22 mouse cellular contexts compared by ENCODE assay signal in the genomic region with DNA sequence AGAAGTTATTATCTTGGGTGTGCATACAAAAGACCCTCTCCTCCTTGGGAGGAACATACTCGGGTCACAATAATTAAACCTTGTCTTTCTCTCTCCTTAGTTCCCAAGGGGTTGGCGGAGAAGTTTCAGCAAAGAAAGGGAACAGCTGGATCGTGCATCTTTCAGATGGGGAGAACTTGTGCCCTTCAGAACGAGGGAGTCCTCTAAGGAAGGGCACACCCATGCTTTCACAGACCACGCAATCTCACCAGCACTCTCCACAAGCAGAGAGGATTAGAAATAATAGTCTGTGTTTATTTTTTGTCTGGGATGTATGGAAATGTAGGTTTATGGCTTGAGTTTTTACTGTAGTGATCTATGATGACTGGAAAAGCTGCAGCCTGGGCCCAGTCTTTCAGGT.
DNase-seq lines count a peak whose midpoint lies in the region; ATAC-seq and TF ChIP-seq lines count a peak whose summit lies in the region.
"Had no signal": no experiment of that assay in that cellular context is flagged by ENCODE, and none has a peak within 500 bp of the region (broad histone marks: within the 10 kb centered on the region; RNA-seq: fewer than 3 reads in every experiment).

No protein-coding gene starts in this region.

- H3K27me3 ChIP-seq in lung, embryonic 14.5 days (ENCODE audit: insufficient read depth, low read length) = no peaks in the 10 kb centered on the region
- H3K27me3 ChIP-seq in stomach, embryonic 14.5 days (ENCODE audit: control insufficient read depth, insufficient read depth, low read length) = no peaks in the 10 kb centered on the region
- no peaks in the 10 kb centered on the region for H3K27me3 ChIP-seq in stomach, postnatal 0 days (ENCODE audit: control insufficient read depth, insufficient read depth, low read length)
- H3K27me3 ChIP-seq: forebrain, embryonic 13.5 days; hindbrain, embryonic 13.5 days had no signal

- no peak for TF ChIP-seq EP300 in stomach, postnatal 0 days (optimal IDR thresholded peaks at IDR 0.05)

- H3K9ac ChIP-seq in lung, embryonic 14.5 days = no peak overlapping the region
- no peak overlapping the region for H3K9ac ChIP-seq in stomach, embryonic 14.5 days (replicated peaks; ENCODE audit: low read depth, low read length)
- H3K9ac ChIP-seq in stomach, postnatal 0 days (ENCODE audit: low read length) = no peak overlapping the region
- H3K9ac ChIP-seq: forebrain, embryonic 13.5 days; hindbrain, embryonic 13.5 days had no signal

- DNase-seq in heart, adult 11 months = peak; percentile 24
- no peak for DNase-seq in heart, postnatal 14 days
- peak; percentile 72 for DNase-seq in lung, embryonic 14.5 days
- DNase-seq in lung, postnatal 25 days (ENCODE audit: low spot score) = no peak
- no peak for DNase-seq in stomach, postnatal 0 days (ENCODE audit: low spot score)
- DNase-seq: adrenal gland, adult 8-10 months; adrenal gland, postnatal 25 days; cerebellum, adult 11-12 months; cerebellum, adult 9-10 months; cerebellum, postnatal 14 days; gastrocnemius, postnatal 10 days; gastrocnemius, postnatal 36 days; heart, postnatal 36 days had no signal

- intact Hi-C loops in heart, postnatal 14 days (cut with DNase I) = no loop called here

- no peaks in the 10 kb centered on the region for H3K9me3 ChIP-seq in lung, embryonic 14.5 days (ENCODE audit: low read depth, low read length)
- H3K9me3 ChIP-seq in stomach, embryonic 14.5 days (ENCODE audit: control insufficient read depth, low read depth, low read length) = no peaks in the 10 kb centered on the region
- 0 out of 2 replicates have a peak, but pooled peaks cover 3% of the 10 kb centered on the region for H3K9me3 ChIP-seq in stomach, postnatal 0 days (ENCODE audit: control insufficient read depth, low read length)
- H3K9me3 ChIP-seq: forebrain, embryonic 10.5 days; hindbrain, embryonic 13.5 days had no signal

- 21% methylated on average over 5 of the region's 5 CpGs for WGBS in lung, embryonic 14.5 days
- WGBS in stomach, embryonic 14.5 days = 20% methylated on average over 5 of the region's 5 CpGs
- 23% methylated on average over 5 of the region's 5 CpGs for WGBS in stomach, postnatal 0 days

- no peaks in the 10 kb centered on the region for H3K36me3 ChIP-seq in lung, embryonic 14.5 days (ENCODE audit: insufficient read depth)
- H3K36me3 ChIP-seq in stomach, embryonic 14.5 days (ENCODE audit: control insufficient read depth, insufficient read depth, low read length) = no peaks in the 10 kb centered on the region
- H3K36me3 ChIP-seq in stomach, postnatal 0 days (ENCODE audit: control insufficient read depth, insufficient read depth, low read length) = no peaks in the 10 kb centered on the region
- H3K36me3 ChIP-seq: forebrain, embryonic 10.5 days; hindbrain, embryonic 10.5 days; hindbrain, embryonic 13.5 days had no signal

- no peak overlapping the region for H3K4me3 ChIP-seq in lung, embryonic 14.5 days (ENCODE audit: low read depth, low read length)
- no peak overlapping the region for H3K4me3 ChIP-seq in stomach, embryonic 14.5 days (ENCODE audit: low read depth, low read length)
- H3K4me3 ChIP-seq in stomach, postnatal 0 days (ENCODE audit: low read depth, low read length) = no peak overlapping the region
- H3K4me3 ChIP-seq: forebrain, embryonic 10.5 days; forebrain, embryonic 13.5 days; hindbrain, embryonic 10.5 days; hindbrain, embryonic 13.5 days had no signal

- ATAC-seq in lung, embryonic 14.5 days (ENCODE audit: insufficient read depth) = peak; percentile 84; the same call in 1 of the 2 replicates
- ATAC-seq in stomach, embryonic 14.5 days (ENCODE audit: insufficient number of reproducible peaks, insufficient read depth, low FRiP score, low read depth) = peak; percentile 63; the same call in 1 of the 2 replicates
- no peak for ATAC-seq in stomach, postnatal 0 days (ENCODE audit: low FRiP score, low TSS enrichment)
- ATAC-seq: activated CD4-positive, CD25-positive, alpha-beta regulatory T cell, adult 4 months; forebrain, embryonic 13.5 days; forebrain, embryonic 16.5 days; hindbrain, embryonic 16.5 days had no signal

- no peak overlapping the region for H3K4me2 ChIP-seq in lung, embryonic 14.5 days
- H3K4me2 ChIP-seq in stomach, embryonic 14.5 days (replicated peaks; ENCODE audit: low read depth, low read length) = no peak overlapping the region
- H3K4me2 ChIP-seq in stomach, postnatal 0 days (replicated peaks; ENCODE audit: low read depth) = no peak overlapping the region
- H3K4me2 ChIP-seq: forebrain, embryonic 13.5 days; heart, embryonic 11.5 days; hindbrain, embryonic 13.5 days had no signal

- H3K4me1 ChIP-seq in lung, embryonic 14.5 days (ENCODE audit: insufficient read depth) = no peaks in the 10 kb centered on the region
- H3K4me1 ChIP-seq in stomach, embryonic 14.5 days (ENCODE audit: control insufficient read depth, insufficient read depth, low read length) = 0 out of 2 replicates have a peak, but pooled peaks cover 7% of the 10 kb centered on the region
- H3K4me1 ChIP-seq in stomach, postnatal 0 days (replicated peaks; ENCODE audit: control insufficient read depth, insufficient read depth) = no peaks in the 10 kb centered on the region
- H3K4me1 ChIP-seq: forebrain, embryonic 10.5 days; forebrain, embryonic 13.5 days; hindbrain, embryonic 10.5 days; hindbrain, embryonic 13.5 days had no signal

- peak overlapping the region; percentile 63 for H3K27ac ChIP-seq in lung, embryonic 14.5 days (ENCODE audit: low read depth)
- H3K27ac ChIP-seq in stomach, embryonic 14.5 days (ENCODE audit: low read length) = peak overlapping the region; percentile 10; the same call in 1 of the 2 replicates
- H3K27ac ChIP-seq in stomach, postnatal 0 days (replicated peaks) = no peak overlapping the region
- H3K27ac ChIP-seq: forebrain, embryonic 10.5 days; forebrain, embryonic 13.5 days; hindbrain, embryonic 10.5 days; hindbrain, embryonic 13.5 days had no signal

- no peak for TF ChIP-seq CTCF in lung, embryonic 14.5 days (IDR thresholded peaks at IDR 0.05; ENCODE audit: low read depth)
- TF ChIP-seq CTCF in stomach, postnatal 0 days (IDR thresholded peaks at IDR 0.05; ENCODE audit: low read depth) = no peak

Comparison
In these comparisons a context has a peak if more than half of its experiments do, and no peak if none do; other contexts are left out.
1. DNase-seq: peak in heart, adult 11 months (single experiment) and lung, embryonic 14.5 days (single experiment); none in heart, postnatal 14 days (0 of 2), lung, postnatal 25 days (single experiment) and stomach, postnatal 0 days (single experiment).